Mouse (Mus musculus) liver, adult 2 months (tissue): Measurements from ENCODE around the gene Gm12790.
"Not testable (repeated sequence)": the region's sequence is repeated elsewhere in the genome, so short reads cannot be mapped to it uniquely, and the experiment has no call there.

Experiments used
- CTCF ChIP-seq: fragments of 200-500 bp; IDR thresholded peaks from 2 replicates; pipeline ENCODE4 v1.5.1; 2011; ENCODE audit warnings: low read depth, low read length, control low read depth
- POLR2A ChIP-seq: fragments of 200-500 bp; IDR thresholded peaks from 2 replicates; pipeline ENCODE4 v1.6.1; 2011; ENCODE audit warnings: low read length, control low read depth; ENCODE audit not compliant: insufficient read depth; ENCODE audit errors: extremely low read depth

DNA sequence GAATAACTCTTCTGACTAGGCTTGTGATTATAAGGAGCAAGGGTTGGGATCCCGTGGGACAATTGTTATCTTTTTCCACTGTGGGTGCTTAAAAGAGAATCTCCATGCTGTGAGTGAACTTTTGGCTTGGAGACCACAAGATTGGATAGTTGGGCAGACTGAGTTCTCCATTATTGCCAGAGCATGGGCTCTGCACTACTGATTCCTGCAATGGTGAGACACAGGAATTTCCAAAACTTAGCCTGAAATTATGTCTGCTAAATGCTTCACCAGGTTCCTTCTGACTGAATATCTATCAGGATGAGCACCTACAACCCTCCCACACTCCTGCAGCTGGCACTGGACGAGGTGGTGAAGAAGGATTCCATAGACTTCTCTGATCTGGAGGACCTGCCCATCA, 40.7 kb downstream of the Gm12790 start, which contains the start of gene Gm12794:
- not testable (repeated sequence) for TF ChIP-seq CTCF, POLR2A
